Mouse (Mus musculus) thymus, adult 2 months (tissue): ENCODE measurements around the gene Ugt2b1. TPM values are rescaled to one million over a fixed set of nuclear protein-coding genes. Genes with fewer than 3 reads are reported as not detected.

Experiments
- DNase-seq: peaks from one replicate; pipeline ENCODE4 v3.0.0; 2021
- H3K27ac ChIP-seq: fragments of 200-500 bp; 2 replicates; pipeline ENCODE4 v1.5.1; 2012; ENCODE audit warnings: low read length, control low read depth; ENCODE audit not compliant: control insufficient read depth, insufficient read depth
- H3K27me3 ChIP-seq: fragments of 200-500 bp; 2 replicates; pipeline ENCODE4 v1.6.1; 2012; ENCODE audit warnings: mild to moderate bottlenecking, low read length, moderate library complexity, mixed read lengths; ENCODE audit not compliant: control insufficient read depth, insufficient read depth
- H3K36me3 ChIP-seq: fragments of 200-500 bp; 2 replicates; pipeline ENCODE4 v1.6.1; 2012; ENCODE audit warnings: mild to moderate bottlenecking, low read length, moderate library complexity; ENCODE audit not compliant: control insufficient read depth, insufficient read depth
- H3K4me1 ChIP-seq: fragments of 200-500 bp; replicated peaks from 2 replicates; pipeline ENCODE4 v1.6.1; 2012; ENCODE audit warnings: low read length; ENCODE audit not compliant: control insufficient read depth, insufficient read depth
- H3K4me3 ChIP-seq: fragments of 200-500 bp; 2 replicates; pipeline ENCODE4 v1.5.1; 2012; ENCODE audit warnings: mild to moderate bottlenecking, low read length, control low read depth, moderate library complexity; ENCODE audit not compliant: control insufficient read depth, insufficient read depth
- CTCF ChIP-seq: fragments of 200-500 bp; IDR thresholded peaks from 2 replicates; pipeline ENCODE4 v1.5.1; 2012; ENCODE audit warnings: mild to moderate bottlenecking, control low read depth, low read length, moderate library complexity, borderline replicate concordance; ENCODE audit not compliant: control insufficient read depth, poor library complexity, insufficient read depth; ENCODE audit errors: extremely low read depth
- POLR2A ChIP-seq: fragments of 200-500 bp; IDR thresholded peaks from 2 replicates; pipeline ENCODE4 v1.6.1; 2012; ENCODE audit warnings: mild to moderate bottlenecking, low read length, control low read depth, moderate library complexity; ENCODE audit not compliant: control insufficient read depth, poor library complexity, insufficient read depth; ENCODE audit errors: extremely low read depth
- WGBS: fragments of 180-500 bp; shearing (Covaris S2); methylation state at CpG from one replicate; pipeline ENCODE4 v1.1.7; 2018; 5-methylcytosine and 5-hydroxymethylcytosine counted together
- polyA plus RNA-seq: library from polyadenylated mRNA; depleted of rRNA; stranded (reverse); fragments of >200 nt; gene quantifications from 2 replicates; pipeline ENCODE4 v1.2.3, GENCODE M21; 2012; rRNA removed

The Ugt2b1 gene
- polyA plus RNA-seq, 1 experiment = not detected

- Histone ChIP-seq H3K4me1 (no peaks in the 10 kb centered on the region), H3K4me3 (no peak overlapping the region), H3K27me3 (no peaks in the 10 kb centered on the region), H3K27ac (no peak overlapping the region), H3K36me3 (no peaks in the 10 kb centered on the region)
- no peak for TF ChIP-seq POLR2A
- TF ChIP-seq CTCF = no peak
- no peak for DNase-seq
- 92% methylated on average over 3 of the region's 3 CpGs for WGBS
These were observed 14.8 kb downstream of the Ugt2b1 start for GRCm38 (mm10) chr5:86911357-86912099.

GRCm38 (mm10) chr5:86910770-86911169, 15.6 kb downstream of the Ugt2b1 start:
- H3K4me1 ChIP-seq = no peaks in the 10 kb centered on the region
- WGBS = 66% methylated on average over 1 of the region's 1 CpGs
- H3K27ac ChIP-seq = no peak overlapping the region
- H3K4me3 ChIP-seq = no peak overlapping the region
- H3K27me3 ChIP-seq = no peaks in the 10 kb centered on the region
- no peak for DNase-seq
- TF ChIP-seq POLR2A = no peak
- no peak for TF ChIP-seq CTCF
- no peaks in the 10 kb centered on the region for H3K36me3 ChIP-seq

- Histone ChIP-seq H3K4me1 (no peaks in the 10 kb centered on the region), H3K36me3 (no peaks in the 10 kb centered on the region), H3K27me3 (no peaks in the 10 kb centered on the region), H3K4me3 (no peak within 1 kb of the TSS), H3K27ac (no peak within 1 kb of the TSS)
- WGBS = 76% methylated on average over 1 of the region's 1 CpGs
- TF ChIP-seq CTCF (no peak), POLR2A (no peak)
- DNase-seq = no peak
These were observed 19.6 kb downstream of the Ugt2b1 start, which contains the start of gene Ugt2b34 for GRCm38 (mm10) chr5:86906758-86907157. Gene Ugt2b34 (minus strand): TSS chr5:86906937.

- H3K4me3 ChIP-seq = no peak overlapping the region
- H3K36me3 ChIP-seq = no peaks in the 10 kb centered on the region
- no peak for DNase-seq
- no peaks in the 10 kb centered on the region for H3K27me3 ChIP-seq
- WGBS = 92% methylated on average over 1 of the region's 1 CpGs
- no peaks in the 10 kb centered on the region for H3K4me1 ChIP-seq
- TF ChIP-seq CTCF = no peak
- TF ChIP-seq POLR2A = no peak
- no peak overlapping the region for H3K27ac ChIP-seq
These were observed 36.4 kb downstream of the Ugt2b1 start for GRCm38 (mm10) chr5:86889933-86890332.

GRCm38 (mm10) chr5:86888420-86888819, 37.9 kb downstream of the Ugt2b1 start:
- no peak for DNase-seq
- no peak overlapping the region for H3K27ac ChIP-seq
- no peak for TF ChIP-seq POLR2A
- TF ChIP-seq CTCF = no peak
- no peaks in the 10 kb centered on the region for H3K36me3 ChIP-seq
- 73% methylated on average over 1 of the region's 1 CpGs for WGBS
- no peaks in the 10 kb centered on the region for H3K27me3 ChIP-seq
- H3K4me3 ChIP-seq = no peak overlapping the region
- H3K4me1 ChIP-seq = no peaks in the 10 kb centered on the region

- no peaks in the 10 kb centered on the region for H3K36me3 ChIP-seq
- DNase-seq = no peak
- no peak overlapping the region for H3K4me3 ChIP-seq
- WGBS = 88% methylated on average over 1 of the region's 1 CpGs
- TF ChIP-seq CTCF = no peak
- no peak for TF ChIP-seq POLR2A
- H3K27ac ChIP-seq = no peak overlapping the region
- H3K4me1 ChIP-seq = no peaks in the 10 kb centered on the region
- H3K27me3 ChIP-seq = no peaks in the 10 kb centered on the region
These were observed 39.2 kb downstream of the Ugt2b1 start for GRCm38 (mm10) chr5:86887081-86887480.

- no peak for TF ChIP-seq CTCF
- no peak for TF ChIP-seq POLR2A
- H3K4me1 ChIP-seq = no peaks in the 10 kb centered on the region
- WGBS = 48% methylated on average over 3 of the region's 3 CpGs
- no peak for DNase-seq
- H3K27ac ChIP-seq = no peak overlapping the region
- no peak overlapping the region for H3K4me3 ChIP-seq
- no peaks in the 10 kb centered on the region for H3K27me3 ChIP-seq
- no peaks in the 10 kb centered on the region for H3K36me3 ChIP-seq
These were observed 39.7 kb downstream of the Ugt2b1 start for GRCm38 (mm10) chr5:86886620-86887019.

GRCm38 (mm10) chr5:86871877-86872276, 54.5 kb downstream of the Ugt2b1 start:
- Histone ChIP-seq H3K27me3 (no peaks in the 10 kb centered on the region), H3K4me1 (no peaks in the 10 kb centered on the region), H3K4me3 (no peak overlapping the region), H3K36me3 (no peaks in the 10 kb centered on the region), H3K27ac (no peak overlapping the region)
- DNase-seq = no peak
- TF ChIP-seq CTCF (no peak), POLR2A (no peak)
- WGBS = 65% methylated on average over 1 of the region's 1 CpGs

Other genes starting within 250 kb of the Ugt2b1 start
- not detected in 2 replicates for gene Tmprss11e, start 180.7 kb downstream of the Ugt2b1 start, polyA plus RNA-seq
- gene Ythdc1, start 122.3 kb downstream of the Ugt2b1 start, polyA plus RNA-seq = 30.6 and 36.2 TPM in 2 replicates
- gene Ugt2b34, start 19.6 kb downstream of the Ugt2b1 start, polyA plus RNA-seq = 0.09 and 0.38 TPM in 2 replicates
- gene Ugt2b35, start 74.3 kb upstream of the Ugt2b1 start, polyA plus RNA-seq = 0.04 TPM in 1 of 2 replicates, not detected in the other
- 0.28 TPM in 1 of 2 replicates, not detected in the other for gene Ugt2b36, start 166.0 kb upstream of the Ugt2b1 start, polyA plus RNA-seq
- gene Ugt2b5, start 213.8 kb upstream of the Ugt2b1 start, polyA plus RNA-seq = 0.20 TPM in 1 of 2 replicates, not detected in the other